Mouse (Mus musculus) CH12.LX (cell line): ENCODE data around the gene Baiap3. TPM values are rescaled to one million over a fixed set of nuclear protein-coding genes. Genes with fewer than 3 reads are reported as not detected.

Experiments
- DNase-seq: peaks from one replicate; pipeline ENCODE4 v3.0.0-alpha.2; 2013; ENCODE audit errors: extremely low read depth
- H3K27ac ChIP-seq: 2 replicates; pipeline ENCODE4 v1.5.1; 2012; ENCODE audit warnings: low read depth, mild to moderate bottlenecking, control low read depth, moderate library complexity; ENCODE audit not compliant: insufficient read depth
- H3K27me3 ChIP-seq: replicated peaks from 2 replicates; pipeline ENCODE3; 2012; ENCODE audit warnings: inconsistent platforms
- H3K36me3 ChIP-seq, 2 experiments: replicated peaks in 1 of 2; 2 replicates each; pipeline versions ENCODE3 to v1.6.1; 2012; ENCODE audit warnings: inconsistent platforms in 1 of 2, low read length in 1 of 2, mild to moderate bottlenecking in 1 of 2, mixed read lengths in 1 of 2, moderate library complexity in 1 of 2; ENCODE audit not compliant: control insufficient read depth in 1 of 2, insufficient read depth in 1 of 2
- H3K4me1 ChIP-seq, 2 experiments: 2 replicates each; pipeline ENCODE4 v1.6.1; 2012; ENCODE audit warnings: inconsistent platforms in 1 of 2, moderate library complexity in 1 of 2; ENCODE audit not compliant: insufficient read depth in 2 of 2, control insufficient read depth in 1 of 2
- H3K4me2 ChIP-seq: 2 replicates; pipeline ENCODE4 v1.6.1; 2012; ENCODE audit warnings: low read depth, mild to moderate bottlenecking, control low read depth; ENCODE audit not compliant: poor library complexity, insufficient read depth, severe bottlenecking
- H3K4me3 ChIP-seq, 3 experiments: fragments of 150-350 bp in 1 of 3; sonication (generic) in 1 of 3; replicated peaks in 1 of 3; 2 replicates each; pipeline versions ENCODE3 to v1.5.1; 2011 to 2012; ENCODE audit warnings: low read depth in 2 of 3, low read length in 2 of 3, mild to moderate bottlenecking in 2 of 3, moderate library complexity in 2 of 3, control low read depth in 1 of 3, improper control_type of control experiment in 1 of 3, inconsistent platforms in 1 of 3, mixed read lengths in 1 of 3; ENCODE audit not compliant: poor library complexity in 1 of 3
- H3K79me2 ChIP-seq: replicated peaks from 2 replicates; pipeline ENCODE4 v1.6.1; 2012; ENCODE audit warnings: mild to moderate bottlenecking, moderate library complexity; ENCODE audit not compliant: control insufficient read depth, poor library complexity, insufficient read depth, severe bottlenecking; ENCODE audit errors: extremely low read depth
- H3K9ac ChIP-seq: 2 replicates; pipeline ENCODE4 v1.6.1; 2012; ENCODE audit warnings: low read depth, mild to moderate bottlenecking, control low read depth, moderate library complexity; ENCODE audit not compliant: insufficient read depth
- H3K9me3 ChIP-seq: replicated peaks from 2 replicates; pipeline ENCODE3; 2012; ENCODE audit warnings: low read length, inconsistent platforms, mixed read lengths
- CHD2 ChIP-seq: IDR thresholded peaks from 2 replicates; pipeline ENCODE4 v1.6.1; 2011; ENCODE audit warnings: low read length, improper control_type of control experiment
- CTCF ChIP-seq, 2 experiments: IDR thresholded peaks in 1 of 2; conservative IDR thresholded peaks in 1 of 2; 2 replicates each; pipeline ENCODE4 v1.5.1; 2011 to 2012; ENCODE audit warnings: low read depth in 2 of 2, low read length in 2 of 2, improper control_type of control experiment in 1 of 2, inconsistent platforms in 1 of 2, mild to moderate bottlenecking in 1 of 2, moderate library complexity in 1 of 2
- E2F4 ChIP-seq: IDR thresholded peaks from 2 replicates; pipeline ENCODE4 v1.6.1; 2011; ENCODE audit warnings: low read depth, low read length, improper control_type of control experiment; ENCODE audit not compliant: insufficient replicate concordance
- ETS1 ChIP-seq: conservative IDR thresholded peaks from 2 replicates; pipeline ENCODE4 v1.6.1; 2012; ENCODE audit warnings: low read depth, mild to moderate bottlenecking, inconsistent platforms, low read length, improper control_type of control experiment, moderate library complexity
- JUN ChIP-seq: IDR thresholded peaks from 2 replicates; pipeline ENCODE4 v1.6.1; 2011; ENCODE audit warnings: low read depth, mild to moderate bottlenecking, low read length, improper control_type of control experiment, moderate library complexity; ENCODE audit not compliant: insufficient read depth
- MXI1 ChIP-seq: IDR thresholded peaks from 2 replicates; pipeline ENCODE4 v1.6.1; 2011; ENCODE audit warnings: mild to moderate bottlenecking, low read depth, low read length, improper control_type of control experiment
- MYC ChIP-seq: IDR thresholded peaks from 2 replicates; pipeline ENCODE4 v1.6.1; 2011; ENCODE audit warnings: low read depth, mild to moderate bottlenecking, improper control_type of control experiment, low read length
- POLR2AphosphoS2 ChIP-seq: IDR thresholded peaks from 2 replicates; pipeline ENCODE4 v1.6.1; 2011; ENCODE audit warnings: low read depth, low read length, improper control_type of control experiment
- RAD21 ChIP-seq: IDR thresholded peaks from 2 replicates; pipeline ENCODE4 v1.6.1; 2011; ENCODE audit warnings: low read depth, mild to moderate bottlenecking, low read length, improper control_type of control experiment, moderate library complexity
- RCOR1 ChIP-seq: conservative IDR thresholded peaks from 2 replicates; pipeline ENCODE4 v1.6.1; 2012; ENCODE audit warnings: low read depth, mild to moderate bottlenecking, inconsistent platforms, low read length, improper control_type of control experiment
- SIN3A ChIP-seq: IDR thresholded peaks from 2 replicates; pipeline ENCODE4 v1.6.1; 2012; ENCODE audit warnings: low read length, improper control_type of control experiment, inconsistent platforms
- SMC3 ChIP-seq: IDR thresholded peaks from 2 replicates; pipeline ENCODE4 v1.6.1; 2011; ENCODE audit warnings: low read depth, low read length, improper control_type of control experiment
- dilution Hi-C: fragments of 300-500 bp; cut with MboI; formaldehyde crosslinking; loops from 2 replicates; pipeline ENCODE4 v1.14.3; 2020; ENCODE audit warnings: low sequenced_read_pairs; ENCODE audit not compliant: extremely low pct_unique_long_range_greater_than_20kb, extremely low pct_ligation_motif_present
- in situ Hi-C: fragments of 300-500 bp; cut with MboI; formaldehyde crosslinking; loops from 3 replicates; pipeline ENCODE4 v1.14.3; 2019; ENCODE audit warnings: low sequenced_read_pairs, low pct_ligation_motif_present, low pct_unique_long_range_greater_than_20kb, mixed read lengths
- polyA plus RNA-seq: library from polyadenylated mRNA; unstranded; fragments of >175 nt; gene quantifications from 2 replicates; pipeline ENCODE4 v1.2.1, GENCODE M21; 2012; ENCODE audit warnings: low read depth; ENCODE audit not compliant: insufficient read length
- total RNA-seq, 2 experiments: library from RNA; depleted of rRNA; stranded (reverse); fragments of 300-350 nt in 1 of 2; fragments of >200 nt in 1 of 2; gene quantifications; 2 replicates each; pipeline ENCODE4 v1.2.3; 2012 to 2014

The Baiap3 gene
- total and polyA plus RNA-seq, 3 experiments = 0.19 to 0.21 TPM; not detected in 1

- TF ChIP-seq MXI1 = peak; percentile 26; the same call in 1 of the 2 replicates
- peak; percentile 46; the same call in 1 of the 2 replicates for TF ChIP-seq SIN3A
- TF ChIP-seq CHD2 = no peak
- no peak for TF ChIP-seq RAD21
- 0 out of 2 replicates have a peak, but pooled peaks have one; percentile 14 for TF ChIP-seq POLR2AphosphoS2
- Histone ChIP-seq H3K9ac (peak overlapping the region; percentile 100), H3K79me2 (peaks cover 59% of the 10 kb centered on the region), H3K27ac (peak overlapping the region; percentile 88), H3K27me3 (peaks cover 6% of the 10 kb centered on the region), H3K4me3 (peak overlapping the region; percentile 98 to 100 (median 98)), H3K36me3 (peaks cover 26 to 41% of the 10 kb centered on the region in 2 experiments), H3K4me1 (peaks cover 11 to 36% of the 10 kb centered on the region in 2 experiments), H3K9me3 (no peaks in the 10 kb centered on the region), H3K4me2 (peak overlapping the region; percentile 89)
- no peak for DNase-seq
- in situ Hi-C loops = loop anchor here (5.0 to 10.0 kb wide), 2 partner anchors 35 to 88 kb away; partner anchors contain the start of genes BC003965 and Unkl
- dilution Hi-C loops = no loop called here
These were observed 16.2 kb upstream of the Baiap3 start for GRCm38 (mm10) chr17:25272326-25272725.

- TF ChIP-seq ETS1 (peak; percentile 87), SIN3A (peak; percentile 92), RCOR1 (no peak), JUN (peak; percentile 34; the same call in 1 of the 2 replicates), POLR2AphosphoS2 (no peak), MYC (peak; percentile 66; the same call in 1 of the 2 replicates)
- Histone ChIP-seq H3K4me1 (peaks cover 11 to 36% of the 10 kb centered on the region in 2 experiments), H3K36me3 (peaks cover 41 to 56% of the 10 kb centered on the region in 2 experiments), H3K4me3 (no peak overlapping the region), H3K4me2 (peak overlapping the region; percentile 89), H3K79me2 (peaks cover 70% of the 10 kb centered on the region), H3K9me3 (no peaks in the 10 kb centered on the region), H3K27me3 (peaks cover under 1% of the 10 kb centered on the region), H3K9ac (peak overlapping the region; percentile 100), H3K27ac (no peak overlapping the region)
- dilution Hi-C loops (no loop called here), in situ Hi-C loops (loop anchor here (5.0 to 10.0 kb wide), 2 partner anchors 34 to 86 kb away; partner anchors contain the start of genes BC003965 and Unkl)
- peak; percentile 68 for DNase-seq
These were observed 14.7 kb upstream of the Baiap3 start for GRCm38 (mm10) chr17:25270795-25271335.

- no peak overlapping the region for H3K9ac ChIP-seq
- no peak overlapping the region for H3K27ac ChIP-seq
- no peak overlapping the region for H3K4me3 ChIP-seq
- peaks cover 33% of the 10 kb centered on the region for H3K79me2 ChIP-seq
- no peaks in the 10 kb centered on the region for H3K27me3 ChIP-seq
- H3K4me1 ChIP-seq = peaks cover 0 to 2% of the 10 kb centered on the region in 2 experiments; a peak in 1 of 4 replicates
- H3K4me2 ChIP-seq = no peak overlapping the region
- no peak for DNase-seq
- in situ Hi-C loops (no loop called here), dilution Hi-C loops (no loop called here)
- H3K36me3 ChIP-seq = peaks cover 81 to 82% of the 10 kb centered on the region in 2 experiments
- no peak; the same call in 1 of the 2 replicates for TF ChIP-seq RAD21
- TF ChIP-seq SIN3A = no peak
- peak; percentile 27; the same call in 1 of the 2 replicates for TF ChIP-seq SMC3
- TF ChIP-seq E2F4 = no peak
- peak in 1 of 2 experiments; percentile 43; a peak in 2 of 4 replicates for TF ChIP-seq CTCF (conservative IDR thresholded peaks at IDR 0.05 in 1 of 2, IDR thresholded peaks at IDR 0.05 in 1 of 2; ENCODE audit: low read depth in 2 of 2, low read length in 2 of 2)
- H3K9me3 ChIP-seq = no peaks in the 10 kb centered on the region
These were observed 8.3 kb upstream of the Baiap3 start for GRCm38 (mm10) chr17:25264453-25264852.
